Mouse (Mus musculus) cerebellum, adult 9-11 months (tissue): ENCODE data around the gene Edar.

Source experiments
- DNase-seq: peaks from one replicate; pipeline ENCODE4 v3.0.0; 2022

The Edar gene

GRCm38 (mm10) chr10:58601431-58601901 lies 74.0 kb downstream of the Edar start:
- DNase-seq, result peak; percentile 71

GRCm38 (mm10) chr10:58600983-58601382 lies 74.5 kb downstream of the Edar start:
- no peak for DNase-seq

GRCm38 (mm10) chr10:58600151-58600550 lies 75.3 kb downstream of the Edar start:
- DNase-seq, result no peak

GRCm38 (mm10) chr10:58595821-58596220 lies 79.6 kb downstream of the Edar start:
- no peak for DNase-seq

GRCm38 (mm10) chr10:58595197-58595596 lies 80.3 kb downstream of the Edar start:
- no peak for DNase-seq

- no peak for DNase-seq
These were observed 81.0 kb downstream of the Edar start for GRCm38 (mm10) chr10:58594486-58594885.

- no peak for DNase-seq
These were observed 89.8 kb downstream of the Edar start for GRCm38 (mm10) chr10:58585427-58586223.

- no peak for DNase-seq
These were observed 114.9 kb downstream of the Edar start for GRCm38 (mm10) chr10:58560521-58560920.

- DNase-seq, result peak; percentile 19
These were observed 115.6 kb downstream of the Edar start for GRCm38 (mm10) chr10:58559901-58560300.

- peak; percentile 22 for DNase-seq
These were observed 116.4 kb downstream of the Edar start for GRCm38 (mm10) chr10:58559098-58559497.

GRCm38 (mm10) chr10:58554693-58555387 lies 120.6 kb downstream of the Edar start:
- DNase-seq, result no peak
